Mouse (Mus musculus): ENCODE data around the gene Recql5.

- no peak for TF ChIP-seq CTCF (IDR thresholded peaks at IDR 0.05; ENCODE audit: low read depth)
- TF ChIP-seq EP300 (IDR thresholded peaks at IDR 0.05; ENCODE audit: low read depth), result no peak
Observed at GRCm38 (mm10) chr11:115906116-115906515, 27.2 kb downstream of the Recql5 start.

All from liver, postnatal 0 days (tissue).